Mouse (Mus musculus): Measurements from ENCODE around the gene Nlgn2. TPM values are rescaled to one million over a fixed set of nuclear protein-coding genes. Genes with fewer than 3 reads are reported as not detected.
A peak's percentile ranks its signal among the peaks of the same experiment; 100 is the strongest.

The Nlgn2 gene
- polyA plus RNA-seq, 1 experiment from 2014 or later, result 13.1 TPM

DNA sequence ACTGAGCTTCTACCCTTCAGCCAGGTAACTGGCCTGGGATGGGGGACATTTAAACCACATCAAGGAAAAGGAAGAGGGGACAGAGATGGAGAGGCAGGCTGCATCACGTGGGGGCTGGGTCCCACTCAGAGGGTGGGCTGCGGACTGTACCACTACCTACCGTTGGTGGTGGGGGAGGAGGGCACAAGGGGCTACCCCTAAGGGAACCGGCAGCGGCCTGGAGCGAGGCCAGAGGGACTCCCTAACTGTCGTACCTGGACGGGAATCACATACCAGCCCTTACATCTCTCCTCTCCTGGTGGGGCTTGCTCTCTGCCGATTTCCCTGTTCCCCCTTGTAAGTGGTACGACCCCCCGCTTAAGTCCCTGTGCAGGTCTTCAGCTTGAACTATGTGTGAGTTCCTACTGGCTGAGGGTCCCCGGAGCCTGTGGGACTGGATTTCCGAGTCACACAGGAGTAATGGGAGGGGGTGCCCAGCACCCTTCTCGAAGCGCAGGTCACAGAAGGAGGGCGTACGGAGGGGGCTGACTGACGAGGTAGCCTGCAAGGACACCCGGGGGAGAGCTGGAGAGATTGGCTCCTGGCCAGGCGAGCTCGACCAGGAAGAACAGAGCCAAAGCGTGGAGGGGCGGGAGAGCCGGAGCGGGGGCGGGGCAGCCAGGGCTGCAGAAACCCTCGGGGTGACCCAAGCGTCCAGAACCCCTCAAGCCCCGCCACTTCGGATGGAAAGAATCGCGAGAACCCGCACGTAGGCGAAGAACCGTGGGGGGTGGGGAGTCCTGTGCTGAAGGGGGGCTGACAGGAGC, 37.0 kb downstream of the Nlgn2 start:
- Histone ChIP-seq H3K4me3 (peak overlapping the region; percentile 57), H3K4me2 (replicated peaks) (peak overlapping the region; percentile 90), H3K4me1 (peaks cover 54% of the 10 kb centered on the region), H3K27ac (peak overlapping the region; percentile 83), H3K9ac (peak overlapping the region; percentile 68), H3K27me3 (peaks cover 77% of the 10 kb centered on the region), H3K36me3 (no peaks in the 10 kb centered on the region), H3K9me3 (no peaks in the 10 kb centered on the region)
- under 1% methylated on average over 36 of the region's 36 CpGs for WGBS
- ATAC-seq (ENCODE audit: insufficient number of reproducible peaks, insufficient read depth, low FRiP score, low TSS enrichment), result peak; percentile 74

GRCm38 (mm10) chr11:69800138-69800391, 37.5 kb downstream of the Nlgn2 start:
- peak overlapping the region; percentile 90 for H3K4me2 ChIP-seq (replicated peaks)
- H3K4me1 ChIP-seq, result peaks cover 55% of the 10 kb centered on the region
- peaks cover 72% of the 10 kb centered on the region for H3K27me3 ChIP-seq
- 0 out of 2 replicates have a peak, but pooled peaks have one; percentile 23 for ATAC-seq (ENCODE audit: insufficient number of reproducible peaks, insufficient read depth, low FRiP score, low TSS enrichment)
- H3K9me3 ChIP-seq, result no peaks in the 10 kb centered on the region
- H3K4me3 ChIP-seq, result peak overlapping the region; percentile 57
- WGBS, result 0% methylated on average over 11 of the region's 11 CpGs
- peak overlapping the region; percentile 83 for H3K27ac ChIP-seq
- H3K36me3 ChIP-seq, result no peaks in the 10 kb centered on the region
- peak overlapping the region; percentile 68 for H3K9ac ChIP-seq

DNA sequence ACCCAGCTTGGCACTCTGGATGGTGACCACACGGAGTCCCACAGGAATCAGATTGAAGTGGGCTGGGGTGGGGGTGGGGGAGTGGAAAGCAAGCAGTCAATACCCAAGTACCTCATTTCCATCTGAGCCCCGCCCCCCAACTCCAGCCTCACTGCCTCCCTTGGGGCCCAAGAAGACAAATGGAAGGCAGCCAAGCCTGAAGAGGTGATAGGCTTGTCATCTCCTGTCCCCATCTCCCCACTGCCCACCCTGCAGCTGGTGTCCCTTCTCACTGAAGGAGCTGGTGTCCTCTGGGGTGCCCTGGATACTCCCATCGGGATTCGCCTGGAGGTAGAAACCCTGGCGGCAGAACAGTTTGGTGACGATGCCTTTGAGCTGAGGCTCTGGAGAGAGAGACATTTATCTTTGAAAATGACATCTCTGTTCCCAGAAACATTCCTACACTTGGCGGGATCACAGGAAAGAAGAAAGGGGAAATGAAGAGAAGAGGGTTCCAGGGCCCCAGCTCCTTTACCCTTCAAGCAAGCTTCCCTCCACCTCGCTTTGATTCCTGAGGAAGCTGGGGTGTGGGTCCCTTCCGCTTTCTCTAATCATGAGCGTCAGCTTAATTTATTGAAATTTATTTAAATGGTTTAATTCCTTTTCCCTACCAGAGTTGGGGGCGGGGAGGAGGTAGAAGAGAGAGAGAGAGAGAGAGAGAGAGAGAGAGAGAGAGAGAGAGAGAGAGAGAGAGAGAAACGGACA, 38.0 kb downstream of the Nlgn2 start:
- Histone ChIP-seq H3K36me3 (no peaks in the 10 kb centered on the region), H3K27me3 (peaks cover 67% of the 10 kb centered on the region), H3K4me1 (peaks cover 50% of the 10 kb centered on the region), H3K4me3 (peak overlapping the region; percentile 57), H3K27ac (peak overlapping the region; percentile 83; the same call in 1 of the 2 replicates), H3K9me3 (no peaks in the 10 kb centered on the region), H3K4me2 (replicated peaks) (peak overlapping the region; percentile 90), H3K9ac (no peak overlapping the region; the same call in 1 of the 2 replicates)
- ATAC-seq (ENCODE audit: insufficient number of reproducible peaks, insufficient read depth, low FRiP score, low TSS enrichment), result no peak
- WGBS, result 23% methylated on average over 11 of the region's 12 CpGs

- no peak overlapping the region for H3K27ac ChIP-seq
- no peak overlapping the region for H3K4me2 ChIP-seq (replicated peaks)
- WGBS, result 68% methylated on average over 7 of the region's 7 CpGs
- H3K27me3 ChIP-seq, result peaks cover 60% of the 10 kb centered on the region
- H3K9ac ChIP-seq, result no peak overlapping the region
- no peak for ATAC-seq (ENCODE audit: insufficient number of reproducible peaks, insufficient read depth, low FRiP score, low TSS enrichment)
- H3K9me3 ChIP-seq, result no peaks in the 10 kb centered on the region
- no peak overlapping the region for H3K4me3 ChIP-seq
- peaks cover 34% of the 10 kb centered on the region for H3K4me1 ChIP-seq
- no peaks in the 10 kb centered on the region for H3K36me3 ChIP-seq
Observed at GRCm38 (mm10) chr11:69797924-69798323, 39.7 kb downstream of the Nlgn2 start.

DNA sequence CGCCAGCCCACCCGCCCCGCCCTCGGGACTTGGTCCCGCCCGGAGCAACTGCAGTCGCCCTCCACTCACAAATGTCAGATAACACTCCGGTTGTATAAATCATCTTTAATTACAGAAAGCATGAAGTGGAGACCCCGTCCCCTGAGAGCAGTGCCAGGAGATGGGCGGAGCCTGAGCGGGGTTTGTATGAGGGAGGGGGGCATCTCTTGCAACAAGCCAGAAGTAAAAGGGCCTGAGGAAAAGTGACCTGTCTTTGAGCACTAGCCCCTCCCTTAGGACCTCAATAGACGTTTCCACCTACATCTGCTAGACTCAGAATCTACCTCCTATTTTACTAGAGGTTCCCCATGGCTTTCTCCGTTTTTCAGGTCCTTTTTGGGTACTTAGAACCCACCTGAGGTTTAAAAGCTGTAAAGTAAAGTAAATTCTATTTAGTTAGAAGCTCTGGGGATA, 41.6 kb downstream of the Nlgn2 start:
- Histone ChIP-seq H3K9me3 (no peaks in the 10 kb centered on the region), H3K27ac (no peak overlapping the region), H3K4me2 (replicated peaks) (peak overlapping the region; percentile 87), H3K36me3 (no peaks in the 10 kb centered on the region), H3K27me3 (peaks cover 41% of the 10 kb centered on the region), H3K4me1 (peaks cover 19% of the 10 kb centered on the region), H3K9ac (peak overlapping the region; percentile 48), H3K4me3 (peak overlapping the region; percentile 43)
- ATAC-seq (ENCODE audit: insufficient number of reproducible peaks, insufficient read depth, low FRiP score, low TSS enrichment), result no peak
- 3% methylated on average over 13 of the region's 13 CpGs for WGBS

DNA sequence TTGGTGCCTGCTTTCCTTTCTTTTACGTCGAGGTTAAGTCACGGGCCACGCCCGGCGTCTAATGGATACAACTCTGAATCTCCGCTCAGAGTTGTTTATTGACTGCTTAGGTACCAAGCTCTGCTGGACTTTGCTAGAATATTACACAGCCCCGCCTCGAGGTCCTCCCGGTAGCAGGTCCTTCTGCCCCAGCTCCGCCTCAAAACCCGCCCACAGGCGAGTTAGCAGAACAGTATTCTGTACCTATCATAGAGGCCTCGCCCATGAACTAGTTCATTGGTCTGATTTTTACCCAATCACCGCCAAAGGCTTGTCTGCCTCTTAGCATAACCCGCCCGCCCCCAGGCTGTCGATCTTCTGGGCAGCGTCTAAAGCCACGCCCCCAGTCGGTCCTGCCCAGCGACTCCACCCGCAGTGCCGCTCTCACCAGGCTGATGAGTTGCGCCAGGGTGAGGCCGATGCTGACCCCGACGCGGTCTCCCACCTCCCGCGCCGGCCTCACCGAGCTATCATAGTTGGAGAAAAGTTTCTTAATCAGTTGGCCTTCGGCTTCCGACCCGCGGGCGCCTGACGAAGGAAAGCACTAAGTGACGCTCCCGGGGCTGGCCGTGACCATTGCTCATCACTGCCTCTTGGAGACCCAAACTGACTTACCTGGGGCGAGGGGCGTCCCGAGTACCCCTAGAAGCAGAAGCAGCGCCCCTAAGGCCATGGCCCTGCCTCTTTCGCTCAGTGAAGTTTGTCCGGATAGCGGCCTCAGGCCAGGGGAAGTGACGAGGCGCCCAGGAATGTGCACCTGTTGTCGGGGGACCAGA, 42.2 kb downstream of the Nlgn2 start, which contains the start of gene Chrnb1:
Gene Chrnb1, minus strand, starts transcription at position 776 of the 815 bp plus-strand sequence.
- no peaks in the 10 kb centered on the region for H3K36me3 ChIP-seq
- H3K27me3 ChIP-seq, result peaks cover 41% of the 10 kb centered on the region
- peak; percentile 92 for ATAC-seq (ENCODE audit: insufficient number of reproducible peaks, insufficient read depth, low FRiP score, low TSS enrichment)

GRCm38 (mm10) chr11:69793429-69793828, 44.2 kb downstream of the Nlgn2 start:
- no peak overlapping the region for H3K27ac ChIP-seq
- 0 out of 2 replicates have a peak, but pooled peaks cover 5% of the 10 kb centered on the region for H3K4me1 ChIP-seq
- no peak overlapping the region for H3K4me3 ChIP-seq
- H3K9ac ChIP-seq, result no peak overlapping the region
- no peaks in the 10 kb centered on the region for H3K9me3 ChIP-seq
- peaks cover 36% of the 10 kb centered on the region for H3K27me3 ChIP-seq
- no peaks in the 10 kb centered on the region for H3K36me3 ChIP-seq
- no peak for ATAC-seq (ENCODE audit: insufficient number of reproducible peaks, insufficient read depth, low FRiP score, low TSS enrichment)
- 57% methylated on average over 5 of the region's 5 CpGs for WGBS
- no peak overlapping the region for H3K4me2 ChIP-seq (replicated peaks)

More for the DNA sequence above, 42.2 kb downstream of the Nlgn2 start, which contains the start of gene Chrnb1:
- H3K4me3 ChIP-seq, result peak within 1 kb of the TSS; percentile 43
- peak within 1 kb of the TSS; percentile 38; the same call in 1 of the 2 replicates for H3K27ac ChIP-seq
- H3K9ac ChIP-seq, result peak within 1 kb of the TSS; percentile 48
- peaks cover 16% of the 10 kb centered on the region for H3K4me1 ChIP-seq
- H3K4me2 ChIP-seq (replicated peaks), result peak within 1 kb of the TSS; percentile 87
- 2% methylated on average over 52 of the region's 52 CpGs for whole genome bisulfite sequencing
- H3K9me3 ChIP-seq, result no peaks in the 10 kb centered on the region

- no peak overlapping the region for H3K27ac ChIP-seq
Observed at GRCm38 (mm10) chr11:69791420-69791819, 46.2 kb downstream of the Nlgn2 start.

GRCm38 (mm10) chr11:69789431-69789830, 48.2 kb downstream of the Nlgn2 start:
- no peaks in the 10 kb centered on the region for H3K4me1 ChIP-seq
- no peak overlapping the region for H3K4me2 ChIP-seq (replicated peaks)
- peaks cover 8% of the 10 kb centered on the region for H3K27me3 ChIP-seq
- H3K9ac ChIP-seq, result no peak overlapping the region
- H3K9me3 ChIP-seq, result no peaks in the 10 kb centered on the region
- no peak for ATAC-seq (ENCODE audit: insufficient number of reproducible peaks, insufficient read depth, low FRiP score, low TSS enrichment)
- H3K4me3 ChIP-seq, result no peak overlapping the region
- WGBS, result 47% methylated on average over 5 of the region's 5 CpGs
- no peak overlapping the region for H3K27ac ChIP-seq
- H3K36me3 ChIP-seq, result no peaks in the 10 kb centered on the region

More at GRCm38 (mm10) chr11:69791420-69791819, 46.2 kb downstream of the Nlgn2 start:
- 0 out of 2 replicates have a peak, but pooled peaks cover 5% of the 10 kb centered on the region for H3K4me1 ChIP-seq
- 72% methylated on average over 5 of the region's 5 CpGs for WGBS
- H3K9me3 ChIP-seq, result no peaks in the 10 kb centered on the region
- no peak overlapping the region for H3K4me3 ChIP-seq
- peaks cover 16% of the 10 kb centered on the region for H3K27me3 ChIP-seq
- ATAC-seq (ENCODE audit: insufficient number of reproducible peaks, insufficient read depth, low FRiP score, low TSS enrichment), result no peak
- H3K36me3 ChIP-seq, result no peaks in the 10 kb centered on the region
- H3K9ac ChIP-seq, result no peak overlapping the region
- H3K4me2 ChIP-seq (replicated peaks), result no peak overlapping the region

GRCm38 (mm10) chr11:69787306-69787705, 50.3 kb downstream of the Nlgn2 start:
- no peaks in the 10 kb centered on the region for H3K9me3 ChIP-seq
- H3K4me1 ChIP-seq, result no peaks in the 10 kb centered on the region
- 90% methylated on average over 5 of the region's 5 CpGs for WGBS
- no peak overlapping the region for H3K27ac ChIP-seq
- no peaks in the 10 kb centered on the region for H3K27me3 ChIP-seq
- H3K4me2 ChIP-seq (replicated peaks), result no peak overlapping the region
- ATAC-seq (ENCODE audit: insufficient number of reproducible peaks, insufficient read depth, low FRiP score, low TSS enrichment), result no peak
- no peaks in the 10 kb centered on the region for H3K36me3 ChIP-seq
- H3K9ac ChIP-seq, result no peak overlapping the region
- no peak overlapping the region for H3K4me3 ChIP-seq

GRCm38 (mm10) chr11:69784793-69785272, 52.8 kb downstream of the Nlgn2 start:
- no peak for ATAC-seq (ENCODE audit: insufficient number of reproducible peaks, insufficient read depth, low FRiP score, low TSS enrichment)
- H3K4me2 ChIP-seq (replicated peaks), result peak overlapping the region; percentile 6; the same call in 1 of the 2 replicates
- H3K27ac ChIP-seq, result no peak overlapping the region
- WGBS, result 44% methylated on average over 15 of the region's 15 CpGs
- H3K4me3 ChIP-seq, result no peak overlapping the region
- H3K9me3 ChIP-seq, result no peaks in the 10 kb centered on the region
- no peaks in the 10 kb centered on the region for H3K4me1 ChIP-seq
- no peak overlapping the region for H3K9ac ChIP-seq
- H3K36me3 ChIP-seq, result no peaks in the 10 kb centered on the region
- H3K27me3 ChIP-seq, result peaks cover 6% of the 10 kb centered on the region; the same call in 1 of the 2 replicates
